Mouse (Mus musculus): ENCODE results near the gene Atp2a3. TPM values are rescaled to one million over a fixed set of nuclear protein-coding genes. Genes with fewer than 3 reads are reported as not detected.

The Atp2a3 gene
- total RNA-seq, 2 experiments from 2014 or later: 6.4 to 7.6 TPM

- intact Hi-C loops (cut with DNase I): no loop called here
- peak in 1 of 2 experiments; percentile 40 for DNase-seq
Measured at GRCm38 (mm10) chr11:72953440-72954151, 7.4 kb upstream of the Atp2a3 start.

- intact Hi-C loops (cut with DNase I): no loop called here
- no peak for DNase-seq
Measured at GRCm38 (mm10) chr11:72954216-72954615, 6.8 kb upstream of the Atp2a3 start.

- intact Hi-C loops (cut with DNase I): no loop called here
- no peak for DNase-seq
Measured at GRCm38 (mm10) chr11:72955339-72955974, 5.5 kb upstream of the Atp2a3 start.

- no peak for DNase-seq
- intact Hi-C loops (cut with DNase I): no loop called here
Measured at GRCm38 (mm10) chr11:72957318-72957717, 3.7 kb upstream of the Atp2a3 start.

- DNase-seq: no peak
- intact Hi-C loops (cut with DNase I): no loop called here
Measured at GRCm38 (mm10) chr11:72959924-72960679, 867 bp upstream of the Atp2a3 start.

GRCm38 (mm10) chr11:72960723-72961071 lies 272 bp upstream of the Atp2a3 start:
- intact Hi-C loops (cut with DNase I): no loop called here
- DNase-seq: no peak

GRCm38 (mm10) chr11:72962378-72962777 lies 1.4 kb downstream of the Atp2a3 start:
- intact Hi-C loops (cut with DNase I): no loop called here
- no peak for DNase-seq

- intact Hi-C loops (cut with DNase I): no loop called here
Measured at GRCm38 (mm10) chr11:72963058-72963788, 2.3 kb downstream of the Atp2a3 start.

GRCm38 (mm10) chr11:72963789-72964294 lies 2.9 kb downstream of the Atp2a3 start:
- DNase-seq: no peak

More at GRCm38 (mm10) chr11:72963058-72963788, 2.3 kb downstream of the Atp2a3 start:
- no peak for DNase-seq

GRCm38 (mm10) chr11:72974995-72975503 lies 14.1 kb downstream of the Atp2a3 start:
- intact Hi-C loops (cut with DNase I): no loop called here
- no peak for DNase-seq

More at GRCm38 (mm10) chr11:72963789-72964294, 2.9 kb downstream of the Atp2a3 start:
- intact Hi-C loops (cut with DNase I): no loop called here

- DNase-seq: no peak
- intact Hi-C loops (cut with DNase I): loop anchor here (5.0 kb wide), 1 partner anchor 55 kb away; no protein-coding TSS in a partner anchor
Measured at GRCm38 (mm10) chr11:72982516-72982915, 21.5 kb downstream of the Atp2a3 start.

GRCm38 (mm10) chr11:72983283-72983682 lies 22.3 kb downstream of the Atp2a3 start:
- intact Hi-C loops (cut with DNase I): loop anchor here (5.0 kb wide), 1 partner anchor 56 kb away; no protein-coding TSS in a partner anchor
- no peak for DNase-seq

GRCm38 (mm10) chr11:72986745-72987144 lies 25.8 kb downstream of the Atp2a3 start:
- DNase-seq: no peak
- intact Hi-C loops (cut with DNase I): no loop called here

- DNase-seq: no peak
- intact Hi-C loops (cut with DNase I): no loop called here
Measured at GRCm38 (mm10) chr11:72987234-72987633, 26.3 kb downstream of the Atp2a3 start.

GRCm38 (mm10) chr11:72987807-72988206 lies 26.8 kb downstream of the Atp2a3 start:
- no peak for DNase-seq
- intact Hi-C loops (cut with DNase I): no loop called here

- no peak for DNase-seq
Measured at GRCm38 (mm10) chr11:72989044-72989443, 28.1 kb downstream of the Atp2a3 start.

GRCm38 (mm10) chr11:72990688-72991087 lies 29.7 kb downstream of the Atp2a3 start:
- DNase-seq: no peak
- intact Hi-C loops (cut with DNase I): no loop called here

More at GRCm38 (mm10) chr11:72989044-72989443, 28.1 kb downstream of the Atp2a3 start:
- intact Hi-C loops (cut with DNase I): no loop called here

- no peak for DNase-seq
- intact Hi-C loops (cut with DNase I): no loop called here
Measured at GRCm38 (mm10) chr11:72991961-72992360, 31.0 kb downstream of the Atp2a3 start.

GRCm38 (mm10) chr11:72996346-72996745 lies 35.4 kb downstream of the Atp2a3 start:
- intact Hi-C loops (cut with DNase I): no loop called here
- no peak for DNase-seq

GRCm38 (mm10) chr11:72996781-72997180 lies 35.8 kb downstream of the Atp2a3 start:
- DNase-seq: no peak
- intact Hi-C loops (cut with DNase I): no loop called here

Data from gastrocnemius, postnatal 36 days (tissue).